Mouse (Mus musculus): ENCODE measurements around the gene Vmn2r62. TPM values are rescaled to one million over a fixed set of nuclear protein-coding genes. Genes with fewer than 3 reads are reported as not detected.
"Not testable (repeated sequence)": the region's sequence is repeated elsewhere in the genome, so short reads cannot be mapped to it uniquely, and the experiment has no call there.

Gene Vmn2r62
- polyA plus RNA-seq (2015; fragmentation: Nextera tagmentation; extraction: Ambion mirVana): not detected in 2 replicates

DNA sequence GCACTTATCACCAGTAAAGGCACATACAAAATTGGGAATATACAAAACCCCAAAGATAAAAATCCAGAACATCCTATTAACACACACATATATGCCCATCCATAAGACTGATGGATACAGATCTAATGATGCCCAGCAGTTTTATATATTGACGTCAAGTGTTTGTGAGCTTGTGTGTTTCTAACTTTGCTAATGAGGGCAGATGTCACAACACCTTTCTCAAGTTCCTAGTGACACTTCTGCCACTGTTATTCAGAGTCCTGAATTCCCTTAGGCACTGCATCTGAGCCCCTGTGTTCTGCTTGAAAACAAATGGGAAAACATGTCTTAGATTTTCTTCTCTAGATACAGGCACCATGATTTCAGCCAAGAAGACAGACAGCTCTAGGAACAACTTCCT, at the start of gene Vmn2r62:
Gene Vmn2r62, minus strand, starts transcription at position 101 of the 400 bp plus-strand sequence.
- not testable (repeated sequence) for H3K4me1 ChIP-seq (replicated peaks; ENCODE audit: control insufficient read depth, insufficient read depth, low read length); H3K4me2 ChIP-seq (replicated peaks; ENCODE audit: low read depth); H3K27me3 ChIP-seq (replicated peaks; ENCODE audit: control insufficient read depth, insufficient read depth, low read length); H3K36me3 ChIP-seq (ENCODE audit: control insufficient read depth, insufficient read depth); H3K4me3 ChIP-seq (ENCODE audit: low read depth, low read length); H3K27ac ChIP-seq (ENCODE audit: low read depth, low read length); H3K9me3 ChIP-seq (ENCODE audit: control insufficient read depth); ATAC-seq; H3K9ac ChIP-seq (ENCODE audit: low read depth, low read length)
- no CpG with 5 or more reads among the region's 1 CpGs for WGBS

DNA sequence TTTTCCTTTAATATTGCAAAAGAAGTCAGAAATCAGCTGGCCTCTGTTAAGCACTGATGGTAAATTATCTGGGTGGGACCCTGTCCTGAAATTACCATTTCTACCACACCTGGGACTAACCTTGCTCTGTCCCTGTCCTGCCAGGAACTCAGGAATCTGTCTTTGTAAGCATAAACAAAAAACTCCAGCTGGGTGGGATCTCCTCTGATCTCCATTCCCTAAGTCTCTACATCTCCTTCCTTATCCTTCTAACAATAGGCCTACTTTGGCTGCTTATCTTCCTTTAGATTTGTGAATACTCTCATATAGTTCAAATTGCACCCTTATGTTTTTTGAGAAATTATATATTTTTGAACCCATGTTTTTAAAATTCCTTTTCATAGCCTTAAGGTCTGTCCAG, 45.0 kb upstream of the Vmn2r62 start:
- not testable (repeated sequence) for H3K36me3 ChIP-seq (ENCODE audit: control insufficient read depth, insufficient read depth); H3K4me1 ChIP-seq (replicated peaks; ENCODE audit: control insufficient read depth, insufficient read depth, low read length); ATAC-seq; H3K27ac ChIP-seq (ENCODE audit: low read depth, low read length); H3K9ac ChIP-seq (ENCODE audit: low read depth, low read length); H3K27me3 ChIP-seq (replicated peaks; ENCODE audit: control insufficient read depth, insufficient read depth, low read length); H3K4me2 ChIP-seq (replicated peaks; ENCODE audit: low read depth); H3K9me3 ChIP-seq (ENCODE audit: control insufficient read depth); H3K4me3 ChIP-seq (ENCODE audit: low read depth, low read length)

GRCm38 (mm10) chr7:42832221-42832620, 38.9 kb upstream of the Vmn2r62 start:
- no peaks in the 10 kb centered on the region for H3K4me1 ChIP-seq (replicated peaks; ENCODE audit: control insufficient read depth, insufficient read depth, low read length)
- WGBS: 86% methylated on average over 3 of the region's 3 CpGs
- no peaks in the 10 kb centered on the region for H3K9me3 ChIP-seq (ENCODE audit: control insufficient read depth)
- no peak overlapping the region for H3K4me2 ChIP-seq (replicated peaks; ENCODE audit: low read depth)
- H3K27me3 ChIP-seq (replicated peaks; ENCODE audit: control insufficient read depth, insufficient read depth, low read length): no peaks in the 10 kb centered on the region
- TF ChIP-seq CTCF (IDR thresholded peaks at IDR 0.05; ENCODE audit: low read depth): no peak
- no peak overlapping the region for H3K4me3 ChIP-seq (ENCODE audit: low read depth, low read length)
- H3K27ac ChIP-seq (ENCODE audit: low read depth, low read length): no peak overlapping the region
- ATAC-seq: no peak
- H3K36me3 ChIP-seq (ENCODE audit: control insufficient read depth, insufficient read depth): no peaks in the 10 kb centered on the region
- no peak overlapping the region for H3K9ac ChIP-seq (ENCODE audit: low read depth, low read length)

- 48% methylated on average over 20 of the region's 20 CpGs for WGBS
- Histone ChIP-seq H3K4me2 (replicated peaks; ENCODE audit: low read depth) (no peak overlapping the region), H3K4me3 (ENCODE audit: low read depth, low read length) (no peak overlapping the region), H3K27ac (ENCODE audit: low read depth, low read length) (no peak overlapping the region), H3K27me3 (replicated peaks; ENCODE audit: control insufficient read depth, insufficient read depth, low read length) (no peaks in the 10 kb centered on the region), H3K36me3 (ENCODE audit: control insufficient read depth, insufficient read depth) (no peaks in the 10 kb centered on the region), H3K9ac (ENCODE audit: low read depth, low read length) (no peak overlapping the region), H3K4me1 (replicated peaks; ENCODE audit: control insufficient read depth, insufficient read depth, low read length) (no peaks in the 10 kb centered on the region), H3K9me3 (ENCODE audit: control insufficient read depth) (no peaks in the 10 kb centered on the region)
- no peak for TF ChIP-seq CTCF (IDR thresholded peaks at IDR 0.05; ENCODE audit: low read depth)
- no peak for ATAC-seq
Measured at GRCm38 (mm10) chr7:42749836-42750235, 43.5 kb downstream of the Vmn2r62 start.

DNA sequence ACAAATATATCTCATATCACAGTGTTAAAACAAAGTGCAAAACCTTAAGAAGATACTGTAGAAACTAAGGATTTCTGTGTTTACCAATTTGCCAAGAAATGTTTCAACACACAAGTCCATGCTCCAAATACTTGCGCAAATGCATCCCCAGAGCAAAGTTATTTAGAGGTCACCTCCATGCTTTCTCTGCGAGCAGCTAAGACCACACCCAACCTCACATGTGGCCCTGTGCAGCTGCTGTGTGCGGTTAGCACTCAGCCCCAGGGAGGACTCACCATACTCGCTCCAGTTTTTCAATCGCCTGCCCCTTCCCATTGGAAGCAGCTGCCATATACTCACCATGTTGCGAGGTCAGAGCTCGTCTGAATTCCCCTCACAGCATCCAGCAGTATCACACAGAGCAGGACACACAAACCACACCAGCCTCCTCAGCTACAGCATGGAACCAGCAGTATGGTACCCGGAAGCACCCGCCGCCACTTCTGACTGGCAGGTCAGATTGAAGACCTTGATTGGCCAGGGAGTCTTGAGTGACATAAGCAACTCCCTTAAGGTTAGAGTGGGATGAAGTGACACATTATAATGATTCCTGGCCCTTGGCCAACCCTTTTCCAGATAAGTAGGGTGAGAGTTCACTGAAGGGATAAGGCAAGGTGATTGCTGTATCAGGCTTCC, 54.7 kb downstream of the Vmn2r62 start:
- no peak overlapping the region for H3K4me3 ChIP-seq (ENCODE audit: low read depth, low read length)
- H3K9me3 ChIP-seq (ENCODE audit: control insufficient read depth): no peaks in the 10 kb centered on the region
- no peaks in the 10 kb centered on the region for H3K36me3 ChIP-seq (ENCODE audit: control insufficient read depth, insufficient read depth)
- no peak overlapping the region for H3K4me2 ChIP-seq (replicated peaks; ENCODE audit: low read depth)
- H3K27me3 ChIP-seq (replicated peaks; ENCODE audit: control insufficient read depth, insufficient read depth, low read length): no peaks in the 10 kb centered on the region
- WGBS: 83% methylated on average over 10 of the region's 10 CpGs
- TF ChIP-seq CTCF (IDR thresholded peaks at IDR 0.05; ENCODE audit: low read depth): no peak
- H3K4me1 ChIP-seq (replicated peaks; ENCODE audit: control insufficient read depth, insufficient read depth, low read length): no peaks in the 10 kb centered on the region
- no peak overlapping the region for H3K27ac ChIP-seq (ENCODE audit: low read depth, low read length)
- H3K9ac ChIP-seq (ENCODE audit: low read depth, low read length): no peak overlapping the region
- ATAC-seq: no peak

DNA sequence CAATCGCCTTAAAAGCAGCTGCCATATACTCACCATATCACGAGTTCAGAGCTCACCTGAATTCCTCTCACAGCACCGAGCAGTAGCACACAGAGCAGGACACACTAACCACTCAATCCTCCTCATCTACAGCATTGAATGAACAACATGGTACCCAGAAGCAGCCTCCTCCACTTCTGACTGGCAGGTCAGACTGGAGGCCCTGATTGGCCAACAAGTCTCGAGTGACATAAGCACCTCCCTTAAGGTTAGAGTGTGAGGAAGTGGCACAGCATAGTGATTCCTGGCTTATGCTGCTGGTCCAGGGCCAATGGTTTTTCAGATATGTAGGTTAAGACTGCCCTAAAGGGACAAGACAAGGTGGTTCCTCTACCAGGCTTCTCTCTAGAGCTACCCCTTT, 66.4 kb downstream of the Vmn2r62 start, which contains the start of gene Gm17067:
Gene Gm17067, minus strand, starts transcription at position 101 of the 400 bp plus-strand sequence.
- ATAC-seq; H3K9ac ChIP-seq (ENCODE audit: low read depth, low read length); H3K4me1 ChIP-seq (replicated peaks; ENCODE audit: control insufficient read depth, insufficient read depth, low read length); H3K27ac ChIP-seq (ENCODE audit: low read depth, low read length); H3K36me3 ChIP-seq (ENCODE audit: control insufficient read depth, insufficient read depth); H3K9me3 ChIP-seq (ENCODE audit: control insufficient read depth); H3K27me3 ChIP-seq (replicated peaks; ENCODE audit: control insufficient read depth, insufficient read depth, low read length); H3K4me2 ChIP-seq (replicated peaks; ENCODE audit: low read depth); H3K4me3 ChIP-seq (ENCODE audit: low read depth, low read length): not testable (repeated sequence)
- WGBS: 81% methylated on average over 4 of the region's 4 CpGs

Other genes starting within 250 kb of the Vmn2r62 start
- not detected in 2 replicates for gene Gm21028, start 214.9 kb downstream of the Vmn2r62 start, polyA plus RNA-seq (2015; fragmentation: Nextera tagmentation; extraction: Ambion mirVana)
- gene Zfp977, start 201.0 kb downstream of the Vmn2r62 start, polyA plus RNA-seq (2015; fragmentation: Nextera tagmentation; extraction: Ambion mirVana): 0.42 and 0.55 TPM in 2 replicates
- 0.84 and 0.94 TPM in 2 replicates for gene Zfp976, start 150.9 kb downstream of the Vmn2r62 start, polyA plus RNA-seq (2015; fragmentation: Nextera tagmentation; extraction: Ambion mirVana)
- 2.4 and 2.5 TPM in 2 replicates for gene Zfp975, start 100.8 kb downstream of the Vmn2r62 start, polyA plus RNA-seq (2015; fragmentation: Nextera tagmentation; extraction: Ambion mirVana)
- gene Gm17067, start 66.5 kb downstream of the Vmn2r62 start, polyA plus RNA-seq (2015; fragmentation: Nextera tagmentation; extraction: Ambion mirVana): not detected in 2 replicates
- not detected in 2 replicates for gene Gm2381, start 73.7 kb upstream of the Vmn2r62 start, polyA plus RNA-seq (2015; fragmentation: Nextera tagmentation; extraction: Ambion mirVana)
- not detected in 2 replicates for gene Vmn2r63, start 140.3 kb upstream of the Vmn2r62 start, polyA plus RNA-seq (2015; fragmentation: Nextera tagmentation; extraction: Ambion mirVana)
- not detected in 2 replicates for gene Gm9268, start 225.2 kb upstream of the Vmn2r62 start, polyA plus RNA-seq (2015; fragmentation: Nextera tagmentation; extraction: Ambion mirVana)